Mouse (Mus musculus): ENCODE measurements around the gene Lifr.

DNA sequence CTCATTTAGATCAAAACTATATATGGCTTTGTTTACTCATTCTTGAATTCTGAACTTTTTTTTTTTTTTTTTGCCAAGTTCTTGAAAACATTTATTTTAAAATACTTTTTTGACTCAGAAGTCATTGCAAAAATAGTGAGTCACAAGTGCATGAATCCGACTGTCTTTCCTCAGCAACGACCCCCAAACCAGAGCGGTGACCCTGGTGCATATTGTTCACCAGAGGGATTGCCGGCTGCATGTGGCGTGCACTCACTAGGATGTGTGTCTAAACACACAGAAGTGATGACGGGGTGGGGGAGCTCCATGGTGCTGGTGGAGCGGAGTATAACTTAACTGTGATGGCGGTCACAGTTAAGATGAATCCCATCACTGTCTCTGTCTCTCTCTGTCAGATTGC, 83.4 kb downstream of the Lifr start:
- TF ChIP-seq CTCF (IDR thresholded peaks at IDR 0.05; ENCODE audit: control insufficient read depth, insufficient read depth, low read length) (no peak), POLR2A (IDR thresholded peaks at IDR 0.05; ENCODE audit: borderline replicate concordance, control insufficient read depth, low read depth, low read length) (no peak)

All from bone marrow, adult 2 months (tissue).